Mouse (Mus musculus) CD8-positive naive resting alpha-beta T cell, adult 2 months (primary cell): ENCODE results near the gene Oas2.
A peak's percentile ranks its signal among the peaks of the same experiment; 100 is the strongest.
"Not testable (repeated sequence)": the region's sequence is repeated elsewhere in the genome, so short reads cannot be mapped to it uniquely, and the experiment has no call there.

ENCODE experiments used
- DNase-seq, 2 experiments: peaks; one replicate each; pipeline ENCODE4 v3.0.0; 2022; ENCODE audit warnings: low read depth in 2 of 2, low spot score in 2 of 2

The Oas2 gene

DNA sequence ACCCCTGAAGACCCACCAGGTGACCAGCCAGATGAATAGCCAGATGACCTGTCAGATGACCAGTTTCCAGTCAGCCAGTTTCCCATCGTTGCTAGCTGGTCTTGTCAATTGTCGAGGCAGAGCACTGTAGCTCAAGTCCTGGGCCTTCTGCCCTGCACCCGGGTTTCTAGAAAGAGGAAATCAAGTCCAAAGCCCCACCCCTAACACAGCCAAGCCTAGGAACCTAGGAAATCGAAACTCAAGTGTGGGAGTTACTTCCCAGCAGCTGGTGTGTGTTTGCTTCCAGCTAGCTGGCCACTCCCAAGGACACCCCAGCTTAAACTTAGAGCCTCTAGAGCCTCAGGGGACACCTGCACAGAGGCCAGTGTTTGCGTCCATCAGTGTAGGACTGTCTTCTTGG is at the start of gene Oas2:
TSS of gene Oas2 (minus strand) at position 166 of the 400 bp plus-strand sequence.
- DNase-seq, result no peak

DNA sequence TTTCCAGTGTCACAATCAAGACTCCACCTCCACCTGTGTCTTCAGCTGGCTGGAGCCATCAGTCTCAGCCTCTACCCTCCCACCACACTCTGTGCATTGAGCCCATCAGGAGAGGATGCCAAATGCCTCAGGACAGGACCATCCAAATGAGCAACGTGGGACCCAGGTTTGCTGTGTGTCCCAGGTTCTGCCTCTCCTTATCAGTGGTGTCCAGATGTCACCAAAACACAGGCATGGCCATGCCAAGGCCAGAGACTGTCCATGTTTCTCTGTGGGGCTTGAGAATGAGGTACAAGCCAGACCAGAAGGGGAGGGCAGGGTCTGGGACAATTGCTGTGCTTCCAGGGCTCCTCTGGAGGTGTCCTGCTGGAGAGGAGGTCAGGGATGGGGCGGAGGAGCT is 49.3 kb upstream of the Oas2 start:
- DNase-seq, result not testable (repeated sequence)

DNA sequence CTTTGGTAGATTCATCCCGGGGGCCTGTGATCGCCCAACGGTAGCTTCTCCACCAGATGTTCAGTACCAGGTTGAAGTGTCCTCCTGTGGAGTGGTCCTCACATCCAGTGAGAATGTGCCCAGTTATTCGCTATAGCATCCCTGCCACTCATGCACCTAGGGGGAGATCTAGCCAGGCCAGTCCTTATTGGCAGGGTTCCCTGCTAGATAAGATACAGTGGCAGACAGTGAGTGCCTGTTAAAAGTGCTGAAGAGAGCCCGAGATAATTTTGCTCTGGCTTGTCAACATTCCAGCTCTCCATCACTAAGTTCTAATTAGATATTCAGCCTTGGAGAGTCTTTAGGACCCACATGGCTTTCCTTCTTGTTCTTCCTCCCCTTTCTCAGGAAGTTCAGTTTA is 48.5 kb upstream of the Oas2 start:
- DNase-seq, result not testable (repeated sequence)

DNA sequence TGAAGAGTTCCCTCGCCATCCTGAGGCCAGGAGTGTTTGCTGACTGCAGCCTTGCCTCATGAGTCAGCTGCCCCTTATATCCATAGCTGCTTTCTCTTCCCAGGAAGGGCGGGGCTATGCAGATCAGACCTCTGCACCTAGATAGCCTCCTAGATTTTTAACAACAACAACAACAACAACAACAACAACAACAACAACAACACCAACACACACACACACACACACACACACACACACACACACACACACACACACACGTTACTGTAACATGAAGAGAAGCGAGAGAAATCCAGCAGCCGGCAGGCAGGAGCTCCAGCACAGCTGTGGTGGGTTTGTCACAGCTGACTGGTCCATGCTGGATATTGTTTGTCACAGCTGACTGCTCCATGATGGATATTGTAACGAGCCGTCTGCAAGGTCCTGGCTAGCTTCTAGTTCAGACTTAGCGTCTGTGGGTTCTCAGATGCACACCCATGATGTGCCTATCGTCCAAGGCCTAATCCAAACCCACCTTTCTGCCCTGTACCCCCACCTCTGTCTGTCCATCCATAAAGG is 45.9 kb upstream of the Oas2 start, which contains the start of gene Oas1e:
TSS of gene Oas1e (minus strand) at position 51 of the 555 bp plus-strand sequence.
- DNase-seq, result not testable (repeated sequence)

DNA sequence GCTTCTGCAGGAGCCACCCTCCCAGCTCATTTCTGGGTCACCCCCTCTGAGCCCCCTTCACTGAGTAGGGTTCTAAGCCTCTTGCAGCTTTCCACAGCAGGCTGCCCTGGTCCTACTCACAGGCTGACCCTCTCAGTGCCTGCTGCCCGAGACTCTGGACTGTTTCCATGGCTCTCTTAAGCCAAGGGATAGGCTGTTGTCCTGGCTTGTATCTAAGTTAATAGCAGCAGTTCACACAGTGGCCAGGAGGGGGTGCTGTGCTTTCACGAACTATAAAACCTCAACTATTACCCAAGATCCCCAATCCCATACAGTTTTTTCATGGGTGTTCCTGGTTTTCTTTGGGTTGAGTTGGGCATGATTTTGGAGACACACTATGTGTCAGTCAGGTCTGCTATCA is 43.4 kb upstream of the Oas2 start:
- DNase-seq, result peak; percentile 51 to 59

DNA sequence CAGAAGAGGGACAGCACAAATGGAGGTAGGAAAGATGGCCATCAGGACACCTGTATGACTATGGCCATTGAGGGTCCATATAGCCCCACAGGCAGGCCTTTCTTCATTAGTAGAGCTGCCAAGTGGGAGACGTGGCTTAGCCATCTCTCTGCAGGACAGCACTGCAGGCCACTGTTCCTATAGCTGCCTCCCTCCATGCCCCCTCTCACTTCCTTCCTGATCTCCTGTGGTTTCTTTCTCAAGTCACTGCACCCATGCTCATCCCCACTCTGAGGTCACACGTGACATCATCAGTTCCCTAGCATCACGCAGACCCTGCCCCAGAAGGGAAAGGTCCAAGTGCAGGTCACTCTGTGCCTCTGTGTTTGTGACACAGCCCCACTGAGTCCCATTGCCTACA is 37.4 kb upstream of the Oas2 start:
- DNase-seq, result no peak

DNA sequence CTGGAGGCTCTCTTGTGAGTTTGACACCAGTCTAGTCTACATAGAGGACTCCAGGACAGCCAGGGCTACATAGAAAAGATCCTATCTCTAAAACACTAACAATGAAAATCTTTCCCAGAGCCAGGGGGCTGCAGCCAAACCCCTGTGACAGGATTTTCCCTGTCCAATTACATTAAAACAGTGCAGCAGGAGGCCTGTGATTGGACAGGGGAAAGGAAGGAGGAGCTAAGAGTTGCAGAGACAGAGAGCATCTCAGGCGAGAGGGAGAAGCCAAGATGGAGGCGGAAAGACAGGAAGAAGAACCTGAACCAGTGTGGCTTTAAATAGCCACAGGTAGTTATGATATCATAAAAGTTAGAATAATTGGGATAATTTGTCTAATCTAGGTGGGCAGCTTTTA is 32.8 kb upstream of the Oas2 start:
- DNase-seq, result no peak

DNA sequence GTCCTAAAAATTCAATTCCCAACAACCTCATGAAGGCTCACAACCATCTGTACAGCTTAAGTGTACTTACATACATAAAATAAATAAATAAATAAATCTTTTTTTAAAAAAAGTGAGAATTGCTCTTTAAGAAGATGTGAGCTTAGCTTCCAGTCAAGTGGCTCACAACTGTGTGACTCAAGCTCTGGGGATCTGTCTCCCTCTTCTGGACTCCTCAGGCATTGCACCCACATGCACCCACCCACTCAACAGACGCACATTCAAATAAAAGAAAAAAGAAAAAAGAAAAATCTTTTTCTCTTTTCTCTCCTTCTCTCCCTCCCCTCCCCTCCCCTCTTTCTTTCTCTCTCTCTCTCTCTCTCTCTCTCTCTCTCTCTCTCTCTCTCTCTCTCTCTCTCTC is 32.0 kb upstream of the Oas2 start:
- DNase-seq, result peak in 1 of 2 experiments; percentile 42

DNA sequence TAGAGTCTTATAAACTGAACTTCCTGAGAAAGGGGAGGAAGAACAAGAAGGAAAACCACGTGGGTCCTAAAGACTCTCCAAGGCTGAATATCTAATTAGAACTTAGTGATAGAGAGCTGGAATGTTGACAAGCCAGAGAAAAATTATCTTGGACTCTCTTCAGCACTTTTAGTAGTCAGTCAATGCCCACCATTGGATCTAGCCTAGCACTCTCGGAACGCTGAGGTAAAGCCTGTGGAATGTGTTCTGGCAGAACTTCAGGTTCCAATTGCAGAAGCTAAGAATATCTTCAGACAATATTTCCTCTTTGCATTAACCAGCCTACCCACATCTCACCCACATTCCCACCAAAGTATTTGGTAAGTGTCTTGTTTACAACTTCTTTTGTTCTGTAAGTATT is 30.3 kb upstream of the Oas2 start:
- DNase-seq, result no peak

DNA sequence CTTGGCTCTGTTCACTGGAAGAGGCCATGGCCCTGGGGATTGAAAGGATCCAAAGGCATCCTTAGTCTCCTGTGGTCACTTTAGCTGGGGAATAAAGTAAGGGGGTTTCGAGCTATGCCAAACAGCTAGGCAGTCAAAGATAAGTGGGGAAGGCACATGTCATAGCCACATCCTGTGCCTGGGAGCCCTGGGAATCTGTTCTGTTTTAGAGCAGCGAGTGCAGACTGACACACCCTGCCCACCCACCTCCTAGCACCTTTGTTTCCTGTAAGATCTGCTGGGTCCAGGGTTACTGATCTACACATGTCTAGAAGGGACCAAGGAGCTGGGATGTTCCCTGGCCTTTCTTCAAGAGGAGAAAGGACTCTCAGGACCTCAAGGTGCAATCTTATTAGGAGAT is 29.3 kb upstream of the Oas2 start:
- peak in 1 of 2 experiments; percentile 22 for DNase-seq

DNA sequence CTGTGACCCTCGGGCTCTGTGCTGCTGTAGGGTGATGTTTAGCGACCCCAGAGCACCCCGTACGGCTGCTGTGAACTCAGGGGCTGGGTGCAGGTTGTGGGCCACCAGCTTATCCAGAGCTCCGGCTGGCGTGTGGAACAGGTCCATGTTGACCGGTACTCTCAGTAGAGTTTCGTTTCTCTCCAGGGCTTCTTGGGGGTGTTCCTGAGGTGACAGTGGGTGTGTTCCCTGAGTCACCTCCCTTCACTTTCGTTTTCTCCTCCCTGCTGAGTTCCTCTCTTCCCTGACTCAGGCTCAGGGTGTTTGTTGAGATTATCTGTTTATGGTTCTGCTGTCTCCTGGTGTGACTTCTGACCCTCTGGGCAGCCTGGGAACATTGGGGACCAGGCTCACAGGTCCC is 27.8 kb upstream of the Oas2 start, which contains the start of gene Oas3:
TSS of gene Oas3 (minus strand) at position 184 of the 400 bp plus-strand sequence.
- peak in 1 of 2 experiments; percentile 33 for DNase-seq

DNA sequence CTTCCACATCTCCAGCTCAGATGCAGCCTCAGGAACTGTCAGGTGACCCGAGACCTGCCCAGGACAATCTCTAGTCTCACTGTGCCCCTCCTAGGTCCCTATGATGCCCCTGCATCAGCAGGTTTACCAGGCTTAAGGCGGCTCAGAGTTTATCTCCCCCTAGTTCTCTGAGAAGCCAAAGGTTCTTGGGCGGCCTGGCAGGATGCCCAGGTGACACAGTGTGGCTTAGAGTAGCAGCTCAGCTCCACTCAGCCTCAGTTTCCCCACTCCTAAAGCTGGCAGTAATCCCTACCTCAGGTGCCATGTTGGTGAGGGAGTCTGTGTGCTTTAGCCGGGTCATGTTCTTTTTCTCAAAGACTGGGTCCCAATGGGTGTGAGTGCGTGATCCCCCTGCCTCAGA is 27.1 kb upstream of the Oas2 start:
- no peak for DNase-seq

DNA sequence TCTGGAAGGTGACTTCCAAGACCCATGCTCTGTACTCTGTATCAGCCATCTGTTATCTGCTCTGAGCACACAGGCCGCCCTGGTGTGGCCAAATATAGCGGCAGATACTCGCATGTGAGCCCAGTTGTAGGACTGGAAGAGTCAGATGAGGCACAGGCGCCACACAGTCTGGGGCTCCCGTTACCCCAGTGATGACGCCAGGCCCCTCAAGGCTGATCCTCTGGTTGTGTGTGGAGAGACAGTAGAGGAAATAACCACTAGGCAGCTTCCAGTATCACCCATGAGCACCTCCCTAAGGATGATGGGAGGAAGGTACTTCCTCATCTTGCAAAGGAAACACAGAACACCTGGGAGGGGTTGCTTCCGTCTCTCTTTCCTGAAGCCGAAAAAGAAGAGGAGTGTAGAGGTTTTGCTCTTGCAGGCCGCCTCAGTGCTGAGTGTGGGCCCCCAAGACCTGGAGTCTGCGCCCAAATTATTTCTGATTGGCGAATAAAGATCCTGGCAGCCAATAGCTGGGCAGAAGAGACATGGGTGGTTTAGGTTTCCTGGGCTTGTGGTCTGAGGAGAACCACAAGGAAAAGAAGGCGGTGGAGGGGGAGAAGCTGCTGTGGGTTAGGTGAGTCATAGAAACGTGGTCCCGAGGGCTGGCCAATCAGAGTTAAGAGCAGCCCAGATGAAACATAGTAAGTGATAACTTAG is 25.8 kb upstream of the Oas2 start:
- peak; percentile 81 to 86 for DNase-seq

DNA sequence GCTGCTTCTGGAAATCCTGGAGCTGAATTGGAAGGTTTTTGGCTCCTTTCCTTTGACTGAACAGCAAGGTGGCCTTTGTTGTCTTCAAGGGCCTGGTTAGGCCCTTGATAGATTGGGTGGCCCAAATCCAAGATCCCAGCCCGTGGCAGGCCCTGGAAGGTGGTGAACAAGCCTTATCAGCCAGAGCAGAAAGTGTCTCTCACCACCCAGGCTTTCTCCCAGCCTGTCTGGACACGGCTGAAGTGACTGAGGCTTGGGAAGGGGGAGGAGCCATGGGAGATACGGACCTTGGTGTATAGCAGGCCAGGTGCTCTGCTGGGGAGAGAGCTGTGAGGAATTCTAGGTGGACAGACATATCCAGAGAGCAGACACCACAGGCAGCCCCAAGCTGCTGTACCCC is 19.7 kb upstream of the Oas2 start:
- no peak for DNase-seq

DNA sequence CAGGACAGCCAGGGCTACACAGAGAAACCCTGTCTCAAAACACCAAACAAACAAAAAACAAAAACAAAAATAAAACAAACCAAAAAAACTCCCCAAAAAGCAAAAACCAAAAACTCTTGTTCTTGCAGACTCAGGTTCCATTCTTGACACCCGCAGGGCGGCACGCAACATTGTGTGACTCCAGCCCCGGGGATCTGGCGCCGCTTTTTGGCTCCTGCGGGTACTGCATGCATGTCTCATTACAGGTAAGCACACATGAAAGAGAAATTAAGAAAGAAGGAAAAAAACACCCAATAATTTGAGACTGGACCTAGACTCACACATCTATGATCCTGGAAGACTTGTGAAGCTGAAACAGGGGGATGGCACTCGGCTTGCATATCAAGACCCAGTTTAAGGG is 15.4 kb upstream of the Oas2 start:
- no peak for DNase-seq

DNA sequence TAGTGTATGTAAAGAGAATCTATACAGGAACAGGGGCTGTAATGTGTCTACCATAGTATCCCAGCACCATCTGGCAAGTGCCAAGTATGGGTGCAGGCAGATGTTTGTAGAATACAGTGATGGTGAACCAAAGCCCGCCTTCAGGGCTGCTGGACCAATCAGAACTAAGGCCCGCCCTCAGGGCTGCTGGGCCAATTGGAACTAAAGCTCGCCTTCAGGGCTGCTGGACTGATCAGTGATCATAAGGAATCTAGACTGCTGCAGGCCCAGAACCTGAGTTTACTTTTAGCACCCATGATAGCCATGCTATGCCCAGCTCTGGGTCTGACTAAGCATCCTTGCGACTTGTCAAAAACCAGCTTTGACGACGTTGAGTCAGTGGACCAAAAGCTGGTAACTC is 12.2 kb upstream of the Oas2 start:
- no peak for DNase-seq

DNA sequence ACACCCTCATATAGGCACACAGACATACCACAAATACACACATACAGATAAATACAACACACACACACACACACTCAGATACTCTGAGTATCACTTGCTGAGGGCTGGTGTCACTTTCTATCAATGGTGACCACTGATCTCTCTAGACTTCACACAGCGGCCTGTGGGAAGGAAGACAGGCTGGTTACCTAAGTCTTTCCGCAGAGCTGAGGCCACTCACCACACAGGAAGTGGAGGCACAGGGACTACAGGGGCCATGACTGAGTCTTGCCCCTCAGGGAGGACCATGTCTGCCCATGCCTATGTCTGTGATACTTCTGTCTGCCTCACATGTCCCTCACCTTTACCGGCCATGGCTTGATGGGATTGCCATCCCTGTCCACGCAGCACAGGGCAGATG is 4.6 kb upstream of the Oas2 start:
- DNase-seq, result no peak

DNA sequence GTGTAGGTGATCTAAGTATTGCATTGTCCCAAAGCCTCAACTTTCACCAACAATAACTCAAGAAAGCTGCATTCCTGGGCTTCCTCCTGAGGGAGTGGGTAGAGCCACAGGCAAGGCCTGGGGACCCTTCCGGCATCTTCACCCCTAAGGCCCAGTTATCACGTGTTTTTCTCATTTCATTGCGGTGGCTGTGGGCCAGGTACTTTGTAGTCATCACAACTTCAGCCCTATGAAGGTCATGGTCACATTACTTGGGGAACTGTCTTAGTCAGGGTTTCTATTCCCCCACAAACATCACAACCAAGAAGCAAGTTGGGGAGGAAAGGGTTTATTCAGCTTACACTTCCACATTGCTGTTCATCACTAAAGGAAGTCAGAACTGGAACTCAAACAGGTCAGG is 3.1 kb upstream of the Oas2 start:
- no peak for DNase-seq

DNA sequence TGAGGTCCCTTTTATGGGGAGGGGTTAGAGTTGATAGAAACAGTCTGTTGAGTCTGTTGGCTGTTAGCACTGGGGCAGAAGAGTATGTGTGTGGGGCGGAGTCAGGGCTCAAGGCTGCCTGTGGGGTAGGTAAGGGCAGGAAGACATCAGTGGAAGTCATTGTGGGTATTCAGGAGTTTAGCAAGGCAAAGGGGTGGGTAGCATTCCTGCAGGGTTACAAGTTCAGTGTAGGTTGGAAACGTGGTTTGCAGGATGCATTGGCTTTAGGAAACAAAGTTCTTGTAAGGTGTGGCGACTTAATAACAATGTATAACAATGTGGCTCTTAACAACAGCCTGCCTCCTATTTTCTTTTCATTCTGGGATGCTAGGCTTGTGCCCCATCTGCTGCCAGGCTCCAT is 1.6 kb upstream of the Oas2 start:
- no peak for DNase-seq

DNA sequence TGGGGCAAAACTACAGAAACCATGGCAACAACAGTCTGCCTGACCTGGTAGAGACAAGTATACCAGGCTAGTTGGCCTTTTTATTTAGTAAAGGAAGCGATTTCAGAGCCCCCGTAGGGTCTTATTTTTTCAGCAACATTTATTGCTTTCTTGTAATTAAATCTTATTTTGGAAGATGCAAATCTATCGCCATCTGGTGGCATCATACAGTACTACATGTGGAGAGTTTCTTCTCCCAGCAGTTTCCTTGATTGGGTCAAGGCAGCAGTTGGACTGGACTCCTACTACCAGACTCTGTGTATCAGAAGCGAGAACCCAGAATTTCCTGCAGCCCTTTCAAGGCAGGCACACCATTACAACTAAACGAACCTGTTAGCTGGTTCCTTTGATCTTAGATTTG is 3.2 kb downstream of the Oas2 start:
- DNase-seq, result peak; percentile 48 to 66

DNA sequence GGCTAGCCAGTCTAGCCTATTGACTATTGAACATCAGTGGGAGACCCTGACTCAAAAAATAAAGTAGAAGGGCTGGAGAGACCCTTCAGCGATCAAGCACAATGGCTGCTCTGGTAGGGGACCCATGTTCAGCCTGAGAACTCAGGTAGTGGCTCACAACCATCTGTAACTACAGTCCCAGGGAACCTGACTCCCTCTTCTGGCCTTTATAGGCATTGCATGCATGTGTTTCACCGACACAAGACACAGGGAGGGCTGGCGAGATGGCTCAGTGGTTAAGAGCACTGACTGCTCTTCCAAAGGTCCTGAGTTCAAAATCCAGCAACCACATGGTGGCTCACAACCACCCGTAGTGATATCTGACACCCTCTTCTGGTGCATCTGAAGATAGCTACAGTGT is 7.5 kb downstream of the Oas2 start:
- peak; percentile 64 to 78 for DNase-seq

DNA sequence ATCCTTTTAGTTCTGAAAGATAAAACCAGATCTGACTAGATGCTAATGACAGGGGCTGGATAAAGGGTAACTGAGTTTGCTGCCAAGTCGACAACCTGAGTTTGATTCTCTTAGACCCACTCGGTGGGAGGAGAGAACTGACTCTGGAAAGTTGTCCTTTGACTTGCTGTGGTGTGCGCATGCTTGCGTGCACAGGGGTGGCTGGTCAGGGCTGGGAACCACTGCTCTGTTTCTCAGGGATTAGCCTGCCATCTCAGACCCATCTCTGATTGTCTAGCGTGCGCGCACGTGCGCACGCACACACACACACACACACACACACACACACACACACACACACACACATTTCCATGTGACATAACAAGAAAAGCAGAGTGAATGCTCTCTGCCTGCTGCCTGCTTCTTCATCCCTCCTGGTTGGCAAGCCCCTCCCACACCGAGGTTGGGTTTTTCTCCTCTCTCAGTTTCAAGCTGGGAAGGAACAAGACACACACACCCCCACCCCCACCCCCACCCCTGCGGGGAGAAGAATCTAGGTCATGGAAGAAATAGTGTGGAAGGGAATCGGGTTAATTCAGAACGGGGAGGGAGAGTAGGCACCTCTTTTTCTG is 15.2 kb downstream of the Oas2 start:
- no peak for DNase-seq

DNA sequence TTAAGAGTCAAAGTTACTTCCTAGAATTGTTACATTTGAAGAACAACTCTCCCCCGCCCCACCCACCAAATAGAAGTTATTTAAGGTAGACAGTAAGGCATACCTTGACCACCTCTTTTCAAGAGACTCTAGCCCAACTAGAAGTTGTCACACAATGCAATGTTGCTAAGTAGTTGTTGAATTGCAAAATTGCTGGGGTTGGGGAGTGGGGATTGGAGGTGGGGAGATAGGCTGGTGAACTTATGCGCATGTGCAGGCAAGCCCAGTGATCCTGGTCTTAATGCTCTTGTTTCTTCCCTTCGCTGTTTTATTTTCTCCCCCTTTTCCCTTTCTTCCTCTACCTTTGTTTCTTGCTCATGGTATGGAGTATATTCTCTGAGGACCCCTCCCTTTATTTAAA is 16.0 kb downstream of the Oas2 start:
- no peak for DNase-seq
